Mouse (Mus musculus): ENCODE results near the gene Map1b.

DNA sequence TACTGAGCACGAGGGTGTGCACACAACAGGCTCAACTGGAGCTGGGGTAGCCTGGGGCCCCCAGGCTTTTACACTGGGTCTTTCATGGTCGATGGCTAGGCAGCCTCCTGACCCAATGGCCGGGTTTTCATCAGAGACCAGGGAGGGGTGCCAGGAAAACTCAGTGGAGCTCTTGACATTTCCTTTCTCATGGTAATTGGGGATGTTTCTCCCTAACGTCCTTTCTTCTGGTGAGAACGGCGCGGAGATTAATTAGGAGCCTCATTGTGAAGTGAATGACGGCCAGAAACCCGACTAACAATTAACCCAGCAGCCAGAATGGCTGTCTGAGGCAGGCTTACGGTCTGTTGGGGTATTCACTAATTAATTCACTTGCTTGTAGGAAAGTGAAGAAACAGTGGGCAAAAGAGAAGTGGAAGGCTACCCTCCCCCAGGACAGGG lies 71.9 kb downstream of the Map1b start:
- TF ChIP-seq CTCF (IDR thresholded peaks at IDR 0.05; ENCODE audit: low read depth), result no peak
- no peak for TF ChIP-seq EP300 (IDR thresholded peaks at IDR 0.05; ENCODE audit: low read depth)
